Mouse (Mus musculus): ENCODE results near the gene Olfr460.
"Not testable (repeated sequence)": the region's sequence is repeated elsewhere in the genome, so short reads cannot be mapped to it uniquely, and the experiment has no call there.

Gene Olfr460

DNA sequence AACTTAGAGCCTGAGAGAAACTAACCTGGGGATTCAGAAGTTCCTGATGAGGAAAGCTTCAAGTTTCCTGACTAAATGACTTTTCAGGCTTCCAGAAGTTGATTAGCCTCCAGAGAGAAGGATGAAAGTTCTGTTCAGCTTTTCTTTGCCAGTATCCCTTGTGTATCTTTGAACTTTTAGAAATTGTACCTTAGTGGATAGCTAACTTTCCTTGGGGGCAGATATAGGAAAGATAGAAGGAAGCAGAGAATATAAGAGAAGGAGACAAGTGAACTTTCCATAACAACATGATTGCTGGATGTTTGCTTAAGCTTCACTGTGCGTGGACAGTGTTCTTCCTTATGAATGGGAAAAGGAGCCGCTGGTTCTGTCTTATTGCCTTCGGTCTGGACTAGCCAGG lies at the start of gene Olfr460:
Gene Olfr460 (plus strand): TSS at position 301 of the 400 bp plus-strand sequence.
- no peak for DNase-seq (ENCODE audit: low read depth, low spot score)

DNA sequence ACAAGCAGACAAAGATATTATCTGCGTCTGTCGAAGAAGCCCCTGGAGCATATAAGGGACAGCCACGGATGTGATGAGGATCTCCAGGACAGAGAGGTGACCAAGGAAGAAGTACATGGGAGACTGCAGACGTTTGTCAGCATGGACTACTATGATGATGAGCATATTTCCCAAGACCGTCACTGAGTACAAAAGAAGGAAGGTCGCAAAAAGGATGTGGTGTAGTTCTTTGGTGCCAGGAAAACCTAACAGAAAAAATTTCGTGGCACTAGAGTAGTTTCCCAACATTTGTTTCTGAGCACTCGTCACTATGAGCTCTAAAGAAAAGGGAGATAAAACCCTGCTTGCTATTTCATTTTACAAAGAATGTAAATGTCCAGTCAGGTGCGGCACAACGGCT lies 24.6 kb upstream of the Olfr460 start:
- no peak for DNase-seq (ENCODE audit: low read depth, low spot score)

DNA sequence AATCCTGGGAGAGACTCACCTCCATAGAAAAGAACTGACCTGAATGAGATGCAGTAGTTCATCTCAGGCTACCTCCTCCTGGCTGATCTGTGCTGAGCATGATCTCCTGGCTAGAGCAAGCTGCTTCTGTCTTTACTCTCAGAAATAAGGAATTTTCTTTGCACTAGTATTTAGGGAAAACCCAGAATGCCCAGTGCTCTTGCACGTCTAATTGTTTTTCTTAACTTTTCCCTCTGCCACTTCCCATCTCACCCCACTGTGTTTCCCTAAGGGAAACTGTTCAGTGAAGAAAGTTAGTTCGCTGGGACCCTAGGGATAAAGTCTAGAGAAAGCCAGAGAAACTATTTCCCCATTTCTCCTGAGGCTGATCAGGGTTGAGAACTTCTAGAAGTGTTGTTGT lies 14.3 kb upstream of the Olfr460 start, which contains the start of gene Olfr461:
Gene Olfr461 (minus strand): TSS at position 101 of the 400 bp plus-strand sequence.
- DNase-seq (ENCODE audit: low read depth, low spot score): no peak

DNA sequence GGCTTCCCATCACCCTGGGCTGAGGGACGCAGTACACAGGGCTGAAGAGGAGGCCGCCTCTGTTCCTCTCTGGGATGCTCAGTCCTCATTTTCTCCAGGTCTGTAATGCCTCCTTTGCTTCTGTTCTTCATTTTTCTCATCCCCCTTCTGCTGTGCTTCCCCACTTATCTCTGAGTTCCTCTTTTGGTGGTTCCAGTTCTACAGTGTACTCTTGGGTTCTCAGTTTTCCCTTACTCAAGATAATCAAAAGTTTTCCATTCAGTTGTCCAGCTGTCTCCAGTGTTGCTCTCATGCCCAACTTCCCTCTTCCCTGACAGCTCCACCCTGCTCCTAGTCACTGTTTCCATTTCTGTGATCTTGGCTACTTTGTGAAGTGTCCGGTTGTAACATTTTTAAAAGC lies 4.3 kb downstream of the Olfr460 start:
- DNase-seq (ENCODE audit: low read depth, low spot score): no peak

DNA sequence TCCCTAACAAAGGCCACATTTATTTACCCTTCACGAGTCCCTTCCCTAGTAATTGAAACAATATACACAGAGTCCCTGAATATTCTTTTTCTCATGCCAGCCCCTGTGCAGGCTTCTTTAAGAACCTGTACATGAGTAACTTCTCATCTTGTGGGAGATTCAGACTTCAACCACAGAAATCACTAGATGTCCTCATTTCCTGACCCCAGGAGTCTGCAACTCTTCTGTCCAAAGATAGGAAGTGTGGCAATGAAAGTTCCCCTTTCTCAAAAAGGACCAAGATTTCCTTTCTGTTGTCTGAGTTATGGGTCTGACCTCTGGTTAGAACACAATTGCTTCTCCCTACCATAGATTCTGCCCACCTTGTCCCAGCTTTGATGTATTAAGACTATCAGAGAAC lies 7.0 kb downstream of the Olfr460 start:
- DNase-seq (ENCODE audit: low read depth, low spot score): no peak

DNA sequence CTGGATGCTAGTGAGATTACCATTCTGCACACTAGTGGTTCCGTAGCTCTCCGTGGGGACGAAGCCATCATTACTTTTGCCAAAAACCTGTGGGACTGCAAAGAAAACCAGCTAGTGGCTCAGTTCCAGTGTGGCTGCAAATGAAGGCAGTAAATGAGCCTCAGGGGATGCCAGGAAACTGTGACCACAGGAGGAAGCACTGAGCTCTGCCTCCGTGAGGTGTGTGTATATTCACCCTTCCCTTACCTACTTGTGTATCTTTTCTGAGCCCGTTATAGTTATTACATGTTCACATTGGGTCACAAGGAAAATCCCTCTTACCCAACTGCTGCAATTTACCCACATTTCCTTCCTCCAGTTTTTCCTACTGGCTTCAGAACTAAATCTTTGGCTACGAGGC lies 15.0 kb downstream of the Olfr460 start:
- no peak for DNase-seq (ENCODE audit: low read depth, low spot score)

DNA sequence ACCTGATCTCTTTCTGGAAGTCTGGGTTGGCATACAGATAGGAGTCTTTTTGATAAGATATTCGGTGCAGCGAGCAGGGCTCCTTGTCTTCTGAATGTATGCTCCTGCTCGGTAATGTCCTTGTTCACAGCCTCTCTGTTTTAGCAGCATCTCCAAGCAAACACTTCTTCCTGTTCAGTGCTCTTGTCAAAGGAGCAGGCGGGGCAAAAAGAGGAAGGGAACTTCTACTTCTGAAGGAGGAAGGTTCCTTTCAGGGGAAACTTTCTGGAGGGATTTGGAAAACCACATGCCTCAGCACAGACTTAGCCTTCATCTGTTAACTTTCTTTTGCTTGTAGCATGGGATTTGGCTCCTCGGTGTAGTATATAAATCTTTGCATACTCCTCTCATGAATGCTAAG lies 16.4 kb downstream of the Olfr460 start, which contains the start of gene Clec5a:
Gene Clec5a (minus strand): TSS at position 177 of the 400 bp plus-strand sequence.
- no peak for DNase-seq (ENCODE audit: low read depth, low spot score)

DNA sequence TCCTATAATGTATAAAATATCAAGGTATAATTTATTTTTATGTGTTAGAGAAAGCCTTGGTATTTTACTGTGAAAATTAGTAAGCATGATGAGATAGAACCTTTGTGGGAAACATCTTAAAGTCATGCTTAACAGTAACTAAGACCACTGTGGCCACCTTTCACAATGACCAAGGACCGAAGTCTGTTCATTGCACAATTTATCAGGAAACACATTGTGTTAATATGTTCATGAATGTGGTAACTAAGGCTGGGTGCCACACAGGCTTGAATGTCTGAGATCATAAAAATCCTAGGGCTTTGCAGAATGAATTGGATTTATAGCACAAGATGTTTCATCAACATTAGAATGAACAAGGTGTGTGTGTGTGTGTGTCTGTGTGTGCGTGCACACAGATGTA lies 19.1 kb downstream of the Olfr460 start:
- DNase-seq (ENCODE audit: low read depth, low spot score): no peak

DNA sequence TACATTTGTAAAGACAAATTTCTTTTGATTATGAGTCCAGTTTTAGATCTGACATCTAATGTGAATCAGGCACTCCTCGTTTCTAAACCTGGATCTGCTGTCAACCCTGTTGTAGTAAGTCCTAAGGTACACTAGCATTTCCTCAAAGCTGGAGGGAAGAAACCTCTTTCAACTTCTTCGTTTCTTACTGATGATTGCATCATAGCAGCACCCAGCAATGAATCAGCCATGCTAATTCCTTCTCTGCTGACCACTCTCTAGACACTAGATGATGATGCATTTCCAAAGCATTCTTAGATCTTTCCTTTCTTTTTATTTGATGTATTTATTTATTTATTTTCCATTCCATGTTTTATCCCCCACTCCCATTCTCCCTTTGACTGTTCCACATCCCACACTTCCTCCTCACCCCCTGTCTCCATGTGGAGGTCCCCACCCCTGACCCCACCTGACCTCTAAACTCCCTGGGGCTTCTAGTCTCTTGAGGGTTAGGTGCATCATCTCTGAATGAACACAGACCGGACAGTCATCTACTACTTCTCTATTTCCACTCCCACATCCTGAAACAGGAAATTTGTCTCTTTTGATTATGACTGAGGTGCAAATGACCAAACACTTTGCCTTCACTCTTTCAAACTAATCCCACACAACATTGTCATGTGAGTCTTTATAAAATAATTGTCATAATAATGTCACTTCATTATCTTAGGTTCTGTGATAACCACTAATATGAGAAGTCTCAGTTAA lies 25.7 kb downstream of the Olfr460 start:
- DNase-seq (ENCODE audit: low read depth, low spot score): no peak

DNA sequence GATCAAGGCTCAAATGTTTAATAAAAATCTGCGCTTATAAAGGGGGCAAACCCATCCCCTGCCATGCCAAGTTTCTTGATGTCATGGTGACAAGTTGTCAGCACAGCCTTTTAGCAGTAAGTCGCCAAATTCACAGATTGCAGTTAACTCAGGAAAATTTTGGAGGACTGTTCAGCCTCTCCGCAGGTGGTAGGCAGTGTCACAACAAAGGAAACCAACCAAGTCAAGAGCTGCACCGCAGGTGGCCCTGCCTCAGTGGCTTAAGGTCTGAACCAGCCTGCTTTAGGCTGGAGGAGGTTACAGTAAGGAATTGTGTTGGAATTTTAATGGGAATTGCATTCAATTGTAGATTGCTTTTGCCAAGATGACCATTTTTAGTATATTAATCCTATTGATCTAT lies 29.3 kb downstream of the Olfr460 start:
- DNase-seq (ENCODE audit: low read depth, low spot score): not testable (repeated sequence)

DNA sequence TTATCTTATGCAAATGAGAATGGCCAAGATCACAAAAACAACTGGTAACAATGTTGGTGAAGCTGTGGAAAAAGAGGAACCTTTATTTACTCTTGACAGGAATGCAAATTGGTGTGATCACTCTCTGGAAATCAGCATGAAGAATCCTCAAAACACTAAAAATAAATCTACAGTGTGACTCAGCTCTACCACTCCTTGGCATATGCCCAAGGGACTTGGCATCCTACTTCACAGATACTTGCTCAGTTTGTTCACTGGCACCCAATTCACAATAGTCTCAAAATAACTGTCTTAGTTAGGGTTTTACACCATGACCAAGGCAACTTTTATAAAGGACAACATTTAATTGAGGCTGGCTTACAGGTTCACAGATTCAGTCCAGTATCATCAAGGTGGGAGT lies 38.1 kb downstream of the Olfr460 start:
- no peak for DNase-seq (ENCODE audit: low read depth, low spot score)

DNA sequence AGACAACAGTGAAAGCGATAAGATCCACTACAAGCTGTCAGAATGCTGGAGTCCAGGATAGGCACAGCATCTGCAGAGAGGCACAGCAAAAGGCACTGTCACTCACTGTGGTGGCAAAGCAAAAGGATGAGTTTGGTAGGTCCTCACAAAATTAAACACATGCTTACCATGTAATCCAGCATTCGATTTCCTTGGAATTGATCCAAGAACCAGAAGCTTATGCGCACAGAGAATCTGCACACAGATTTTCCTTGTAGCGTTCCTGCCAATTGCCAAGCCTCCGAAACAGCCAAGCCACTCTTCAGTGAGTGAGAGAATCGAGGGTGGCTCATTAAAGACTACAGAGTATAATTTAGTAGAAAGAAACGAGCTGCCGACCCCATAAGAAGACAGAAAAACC lies 41.0 kb downstream of the Olfr460 start:
- no peak for DNase-seq (ENCODE audit: low read depth, low spot score)

DNA sequence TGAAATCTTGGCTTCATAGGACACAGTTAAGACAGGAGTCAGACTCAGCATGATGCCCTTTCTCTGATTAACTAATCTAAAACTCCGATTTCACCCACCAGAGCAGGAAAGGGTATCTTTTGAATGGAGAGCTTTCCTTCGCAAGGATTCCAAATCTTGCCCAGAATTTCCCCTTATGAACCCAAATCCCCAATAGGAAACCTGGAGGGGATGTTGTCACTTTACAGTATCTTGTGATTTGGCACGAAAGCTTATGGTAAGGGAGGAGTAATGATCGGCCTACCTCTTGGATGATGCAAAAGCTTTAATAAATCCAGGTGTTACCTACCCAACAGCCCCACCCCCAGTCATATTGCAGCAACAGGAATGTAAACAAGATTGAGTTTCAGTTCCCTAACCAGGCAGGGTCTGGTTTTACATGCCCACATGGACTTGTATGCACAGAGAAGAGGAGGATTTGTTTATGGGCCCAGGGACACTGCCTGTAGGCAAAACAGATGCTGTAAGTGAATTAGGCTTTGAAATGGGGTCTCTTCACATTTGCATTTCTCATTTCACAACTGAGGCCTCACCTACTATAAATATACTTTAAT lies 44.1 kb downstream of the Olfr460 start, which contains the start of gene Tas2r138:
Gene Tas2r138 (minus strand): TSS at position 51 of the 593 bp plus-strand sequence.
- no peak for DNase-seq (ENCODE audit: low read depth, low spot score)

DNA sequence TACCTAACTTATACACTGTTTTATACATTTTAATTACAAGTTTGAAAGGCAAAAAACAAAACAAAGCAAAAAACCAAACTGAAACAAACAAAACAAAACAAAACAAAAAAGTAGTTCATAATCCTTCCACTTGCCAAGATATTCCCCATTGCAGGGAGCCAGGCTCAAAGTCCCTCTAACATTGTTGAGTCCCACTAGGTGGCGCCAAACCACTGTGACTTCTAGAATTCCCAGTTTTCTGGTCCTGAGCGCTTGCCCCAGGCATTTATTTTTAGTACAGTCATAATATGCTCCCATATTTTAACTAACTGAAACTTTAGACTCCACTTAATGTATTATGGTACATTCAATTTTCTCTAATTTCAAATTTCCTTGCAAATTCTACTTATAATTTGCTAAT lies 48.7 kb downstream of the Olfr460 start:
- peak; percentile 28 for DNase-seq (ENCODE audit: low read depth, low spot score)
